Mouse (Mus musculus): ENCODE results near the gene Tdrd1. TPM values are rescaled to one million over a fixed set of nuclear protein-coding genes. Genes with fewer than 3 reads are reported as not detected.

Tdrd1 gene
- polyA plus RNA-seq, 1 experiment from 2014 or later, result 0.52 TPM

GRCm38 (mm10) chr19:56904095-56904494, 78.1 kb downstream of the Tdrd1 start:
- H3K27ac ChIP-seq, result no peak overlapping the region
- H3K9me3 ChIP-seq, result no peaks in the 10 kb centered on the region
- 86% methylated on average over 3 of the region's 3 CpGs for WGBS
- no peak for DNase-seq (ENCODE audit: low spot score)
- H3K4me1 ChIP-seq (replicated peaks), result peaks cover 22% of the 10 kb centered on the region
- no peak overlapping the region for H3K4me3 ChIP-seq
- no peaks in the 10 kb centered on the region for H3K36me3 ChIP-seq
- H3K27me3 ChIP-seq (ENCODE audit: insufficient read depth, poor library complexity, severe bottlenecking), result no peaks in the 10 kb centered on the region

DNA sequence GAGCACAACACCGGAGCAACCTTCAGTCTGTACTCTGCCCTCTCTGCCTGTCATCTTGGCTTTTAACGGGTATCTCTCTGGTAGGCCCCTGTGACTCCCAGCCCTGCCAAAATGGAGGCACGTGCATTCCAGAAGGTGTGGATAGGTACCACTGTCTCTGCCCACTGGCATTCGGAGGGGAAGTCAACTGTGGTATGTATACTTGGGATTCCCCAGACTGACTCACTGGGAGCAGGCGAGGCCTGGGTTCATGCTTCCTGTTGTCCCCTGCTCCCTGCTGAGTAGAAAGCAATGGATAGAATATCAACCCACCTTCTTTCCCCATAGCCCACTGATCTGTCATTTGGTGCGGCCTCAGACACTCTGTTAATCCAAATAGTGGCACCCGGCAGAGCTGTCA, 79.4 kb downstream of the Tdrd1 start:
- H3K36me3 ChIP-seq, result no peaks in the 10 kb centered on the region
- DNase-seq (ENCODE audit: low spot score), result no peak
- peaks cover 23% of the 10 kb centered on the region for H3K4me1 ChIP-seq (replicated peaks)
- WGBS, result 85% methylated on average over 7 of the region's 7 CpGs
- no peaks in the 10 kb centered on the region for H3K9me3 ChIP-seq
- no peak overlapping the region for H3K4me3 ChIP-seq
- H3K27me3 ChIP-seq (ENCODE audit: insufficient read depth, poor library complexity, severe bottlenecking), result no peaks in the 10 kb centered on the region
- H3K27ac ChIP-seq, result no peak overlapping the region

GRCm38 (mm10) chr19:56907850-56908249, 81.8 kb downstream of the Tdrd1 start:
- Histone ChIP-seq H3K4me1 (replicated peaks) (peaks cover 30% of the 10 kb centered on the region), H3K36me3 (no peaks in the 10 kb centered on the region), H3K27me3 (ENCODE audit: insufficient read depth, poor library complexity, severe bottlenecking) (no peaks in the 10 kb centered on the region), H3K9me3 (no peaks in the 10 kb centered on the region), H3K4me3 (no peak overlapping the region), H3K27ac (no peak overlapping the region)
- no peak for DNase-seq (ENCODE audit: low spot score)
- WGBS, result 52% methylated on average over 3 of the region's 3 CpGs

- peak; percentile 64 for DNase-seq (ENCODE audit: low spot score)
- Histone ChIP-seq H3K27me3 (ENCODE audit: insufficient read depth, poor library complexity, severe bottlenecking) (no peaks in the 10 kb centered on the region), H3K4me3 (no peak overlapping the region), H3K36me3 (no peaks in the 10 kb centered on the region), H3K27ac (peak overlapping the region; percentile 26; the same call in 1 of the 2 replicates), H3K9me3 (no peaks in the 10 kb centered on the region), H3K4me1 (replicated peaks) (peaks cover 30% of the 10 kb centered on the region)
- WGBS, result 78% methylated on average over 17 of the region's 17 CpGs
Observed at GRCm38 (mm10) chr19:56908472-56909270, 82.7 kb downstream of the Tdrd1 start.

DNA sequence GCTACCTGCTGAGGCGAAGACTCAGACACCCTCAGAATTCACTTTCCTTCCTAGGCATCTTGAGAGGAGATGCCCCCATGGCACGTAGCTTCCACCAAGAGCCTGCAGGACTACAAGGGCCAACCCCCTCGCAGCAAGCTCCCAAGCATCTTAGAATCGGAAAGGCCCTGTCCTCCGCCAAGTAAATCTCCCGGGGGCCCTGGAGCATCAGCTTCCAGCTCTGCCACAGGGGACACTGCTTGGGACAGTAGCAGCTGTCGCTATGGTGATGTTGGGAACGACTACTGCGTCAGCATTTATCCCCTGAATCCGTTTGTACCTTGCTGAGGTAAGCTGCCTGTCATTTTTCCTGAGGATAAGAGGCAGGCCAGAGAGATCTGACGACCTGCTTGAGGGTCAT, 84.6 kb downstream of the Tdrd1 start:
- no peak for DNase-seq (ENCODE audit: low spot score)
- no peaks in the 10 kb centered on the region for H3K27me3 ChIP-seq (ENCODE audit: insufficient read depth, poor library complexity, severe bottlenecking)
- H3K27ac ChIP-seq, result no peak overlapping the region
- peaks cover 7% of the 10 kb centered on the region for H3K36me3 ChIP-seq
- peaks cover 22% of the 10 kb centered on the region for H3K4me1 ChIP-seq (replicated peaks)
- H3K4me3 ChIP-seq, result no peak overlapping the region
- WGBS, result 62% methylated on average over 11 of the region's 11 CpGs
- 0 out of 2 replicates have a peak, but pooled peaks cover 4% of the 10 kb centered on the region for H3K9me3 ChIP-seq

- Histone ChIP-seq H3K27me3 (ENCODE audit: insufficient read depth, poor library complexity, severe bottlenecking) (no peaks in the 10 kb centered on the region), H3K36me3 (peaks cover 7% of the 10 kb centered on the region), H3K9me3 (0 out of 2 replicates have a peak, but pooled peaks cover 4% of the 10 kb centered on the region), H3K4me3 (no peak overlapping the region), H3K27ac (no peak overlapping the region), H3K4me1 (replicated peaks) (peaks cover 12% of the 10 kb centered on the region)
- WGBS, result 83% methylated on average over 4 of the region's 4 CpGs
- DNase-seq (ENCODE audit: low spot score), result no peak
Observed at GRCm38 (mm10) chr19:56913761-56914160, 87.8 kb downstream of the Tdrd1 start.

- H3K36me3 ChIP-seq, result peaks cover 7% of the 10 kb centered on the region
- DNase-seq (ENCODE audit: low spot score), result no peak
- peaks cover 9% of the 10 kb centered on the region; the same call in 1 of the 2 replicates for H3K4me1 ChIP-seq (replicated peaks)
- WGBS, result 93% methylated on average over 3 of the region's 3 CpGs
- no peak overlapping the region for H3K4me3 ChIP-seq
- H3K27ac ChIP-seq, result no peak overlapping the region
- H3K27me3 ChIP-seq (ENCODE audit: insufficient read depth, poor library complexity, severe bottlenecking), result no peaks in the 10 kb centered on the region
- H3K9me3 ChIP-seq, result 0 out of 2 replicates have a peak, but pooled peaks cover 4% of the 10 kb centered on the region
Observed at GRCm38 (mm10) chr19:56914658-56915057, 88.6 kb downstream of the Tdrd1 start.

DNA sequence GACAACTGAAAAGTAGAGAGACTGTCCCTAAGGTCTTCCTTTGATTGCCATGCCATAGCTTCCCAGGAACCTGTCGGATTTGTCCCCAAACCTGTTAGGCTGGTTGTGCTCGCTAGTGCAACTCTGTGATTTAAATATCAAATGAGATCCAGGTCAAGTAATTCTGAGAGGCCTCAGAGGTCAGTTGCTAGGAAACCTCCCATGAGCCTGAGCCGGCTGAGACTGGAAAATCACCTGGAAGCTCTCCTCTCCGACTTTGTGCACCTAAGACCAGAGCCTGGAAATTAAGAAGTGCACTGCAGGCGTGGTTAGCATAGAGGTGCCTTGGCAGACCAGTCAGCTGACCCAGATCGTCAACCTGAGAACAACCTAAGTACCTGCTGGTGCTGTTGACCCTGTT, 89.1 kb downstream of the Tdrd1 start:
- Histone ChIP-seq H3K4me1 (replicated peaks) (peaks cover 9% of the 10 kb centered on the region; the same call in 1 of the 2 replicates), H3K27ac (peak overlapping the region; percentile 59; the same call in 1 of the 2 replicates), H3K27me3 (ENCODE audit: insufficient read depth, poor library complexity, severe bottlenecking) (no peaks in the 10 kb centered on the region), H3K9me3 (0 out of 2 replicates have a peak, but pooled peaks cover 4% of the 10 kb centered on the region), H3K36me3 (peaks cover 7% of the 10 kb centered on the region), H3K4me3 (no peak overlapping the region)
- DNase-seq (ENCODE audit: low spot score), result peak; percentile 19
- WGBS, result 58% methylated on average over 6 of the region's 6 CpGs

Other genes starting within 250 kb of the Tdrd1 start
- gene Adrb1, start 104.0 kb upstream of the Tdrd1 start, polyA plus RNA-seq (2016; fragmentation: Nextera tagmentation; extraction: Ambion mirVana), result 0.09 and 0.21 TPM in 2 replicates
- gene Ccdc186, start 4.0 kb upstream of the Tdrd1 start, polyA plus RNA-seq (2016; fragmentation: Nextera tagmentation; extraction: Ambion mirVana), result 13.0 and 17.2 TPM in 2 replicates
- gene Vwa2, start 48.0 kb downstream of the Tdrd1 start, polyA plus RNA-seq (2016; fragmentation: Nextera tagmentation; extraction: Ambion mirVana), result 0.65 and 2.5 TPM in 2 replicates
- gene Afap1l2, start 182.0 kb downstream of the Tdrd1 start, polyA plus RNA-seq (2016; fragmentation: Nextera tagmentation; extraction: Ambion mirVana), result 3.8 and 5.9 TPM in 2 replicates

Data from hindbrain, embryonic 10.5 days (tissue).